Mouse (Mus musculus) frontal cortex, postnatal 25 days (tissue): Measurements from ENCODE around the gene Slc2a6.
A peak's percentile ranks its signal among the peaks of the same experiment; 100 is the strongest.

ENCODE experiments used
- DNase-seq, 2 experiments: peaks; one replicate each; pipeline ENCODE4 v3.0.0; 2022; ENCODE audit warnings: low spot score in 2 of 2

The Slc2a6 gene

GRCm38 (mm10) chr2:27027618-27028436 lies at the start of gene Slc2a6:
TSS of gene Slc2a6 (minus strand) at chr2:27027998.
- DNase-seq = peak; percentile 67 to 84

DNA sequence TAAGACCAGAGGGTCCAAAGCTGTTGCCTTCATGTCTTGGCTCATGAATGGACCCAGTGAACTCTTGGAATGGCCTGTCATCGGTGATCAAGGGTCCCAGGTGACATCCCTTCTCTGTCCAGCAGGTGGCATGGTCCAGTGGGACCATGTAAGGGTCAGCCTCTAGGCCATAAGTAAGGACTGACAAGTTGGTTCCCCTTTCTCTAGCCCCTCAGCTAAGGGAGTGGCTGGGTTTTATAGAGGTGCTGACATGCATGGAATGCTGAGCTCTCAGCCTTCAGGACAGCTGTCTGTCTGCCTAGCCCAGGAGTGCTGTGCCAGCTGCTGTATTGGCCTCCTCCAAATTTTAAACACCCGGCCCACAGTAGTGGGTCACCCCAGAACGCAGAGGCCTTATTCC lies 47.7 kb upstream of the Slc2a6 start:
- DNase-seq = no peak

GRCm38 (mm10) chr2:27074804-27075203 lies 47.0 kb upstream of the Slc2a6 start:
- no peak for DNase-seq

GRCm38 (mm10) chr2:27073407-27073806 lies 45.6 kb upstream of the Slc2a6 start:
- no peak for DNase-seq

- DNase-seq = no peak
Measured at GRCm38 (mm10) chr2:27071978-27072377, 44.2 kb upstream of the Slc2a6 start, which contains the start of gene Mymk. TSS of gene Mymk (minus strand) at chr2:27072179.

DNA sequence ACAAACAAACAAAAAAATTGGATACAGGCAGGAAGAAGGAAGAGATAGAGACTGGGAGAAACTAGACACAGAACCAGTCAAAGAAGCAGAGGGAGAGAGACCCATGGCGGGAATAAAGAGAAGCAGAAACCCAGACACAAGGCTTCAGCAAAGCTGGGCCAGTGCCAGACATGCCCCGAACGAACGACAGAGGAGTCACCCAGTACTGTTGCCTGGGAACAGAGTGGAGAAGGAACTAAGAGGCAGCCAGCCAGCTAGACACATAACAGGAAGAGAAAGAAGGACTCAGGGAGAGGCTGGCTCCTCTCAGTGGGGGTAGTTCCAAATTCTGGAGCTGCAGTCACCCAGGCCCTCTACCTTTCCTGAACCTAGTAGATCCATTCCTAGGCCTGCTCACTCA lies 43.3 kb upstream of the Slc2a6 start:
- DNase-seq = peak; percentile 68 to 69

GRCm38 (mm10) chr2:27070247-27070813 lies 42.5 kb upstream of the Slc2a6 start:
- DNase-seq = no peak

GRCm38 (mm10) chr2:27069646-27070045 lies 41.8 kb upstream of the Slc2a6 start:
- DNase-seq = no peak

GRCm38 (mm10) chr2:27067996-27068395 lies 40.2 kb upstream of the Slc2a6 start:
- DNase-seq = no peak

DNA sequence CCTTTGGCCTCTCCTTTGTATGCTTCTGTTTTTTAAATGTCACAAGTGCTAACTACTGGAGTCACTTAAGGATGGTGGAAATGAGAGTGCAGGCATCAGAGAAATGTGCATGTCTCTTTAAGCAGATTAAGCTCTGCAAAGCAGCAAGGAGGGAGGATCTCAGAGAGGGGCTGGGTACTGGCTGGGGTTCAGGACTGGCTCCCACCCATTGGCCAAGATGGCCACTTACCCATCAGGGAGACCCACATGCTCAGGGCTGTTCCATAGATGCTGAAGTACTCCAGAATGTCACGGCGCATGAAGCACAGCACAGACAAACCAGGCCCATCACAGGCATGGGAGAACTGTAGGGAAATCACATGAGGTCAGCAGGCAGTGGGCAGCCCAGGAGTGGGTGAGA lies 39.3 kb upstream of the Slc2a6 start:
- no peak for DNase-seq

DNA sequence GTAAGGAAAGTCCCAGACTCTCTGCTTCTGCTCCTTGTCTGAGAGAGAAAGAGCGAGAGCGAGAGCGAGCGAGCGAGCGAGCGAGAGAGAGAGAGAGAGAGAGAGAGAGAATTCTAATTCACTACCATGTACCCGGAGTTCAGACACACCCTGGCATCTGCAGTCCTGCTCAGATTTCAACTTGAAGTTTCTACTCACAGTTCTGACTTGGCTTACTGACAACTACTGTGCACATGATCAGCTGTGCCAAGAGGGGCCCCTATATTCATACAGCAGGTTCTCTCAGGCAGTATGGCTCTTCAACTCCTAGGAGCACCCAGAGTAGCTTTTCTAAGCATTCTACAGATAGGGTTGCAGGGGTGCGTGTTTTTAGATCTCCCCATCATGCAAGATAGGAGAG lies 31.4 kb upstream of the Slc2a6 start:
- DNase-seq = no peak

GRCm38 (mm10) chr2:27058751-27059150 lies 31.0 kb upstream of the Slc2a6 start:
- DNase-seq = no peak

GRCm38 (mm10) chr2:27058251-27058650 lies 30.5 kb upstream of the Slc2a6 start:
- no peak for DNase-seq

- DNase-seq = no peak
Measured at GRCm38 (mm10) chr2:27049408-27049807, 21.6 kb upstream of the Slc2a6 start.

- no peak for DNase-seq
Measured at GRCm38 (mm10) chr2:27045979-27046770, 18.4 kb upstream of the Slc2a6 start.

DNA sequence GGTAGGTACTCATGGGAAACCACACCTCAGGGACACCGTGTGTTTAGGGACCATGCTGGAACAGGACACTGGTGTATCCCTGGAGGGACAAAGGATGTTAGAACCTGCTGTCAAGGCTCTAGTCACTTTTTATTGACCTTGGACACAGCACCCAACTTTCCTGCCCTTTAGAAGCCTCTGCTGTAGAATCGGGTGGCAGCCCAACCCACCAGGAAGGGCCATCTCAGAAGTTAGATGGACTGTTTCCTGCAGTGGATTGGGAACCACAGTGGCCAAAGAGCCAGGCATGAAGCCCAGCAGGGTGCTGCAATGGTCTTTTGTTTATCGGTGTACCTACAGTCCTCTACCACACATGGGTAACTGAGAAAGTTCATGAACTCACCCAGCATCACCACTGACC lies 16.8 kb upstream of the Slc2a6 start:
- DNase-seq = no peak

GRCm38 (mm10) chr2:27044166-27044565 lies 16.4 kb upstream of the Slc2a6 start:
- DNase-seq = no peak

DNA sequence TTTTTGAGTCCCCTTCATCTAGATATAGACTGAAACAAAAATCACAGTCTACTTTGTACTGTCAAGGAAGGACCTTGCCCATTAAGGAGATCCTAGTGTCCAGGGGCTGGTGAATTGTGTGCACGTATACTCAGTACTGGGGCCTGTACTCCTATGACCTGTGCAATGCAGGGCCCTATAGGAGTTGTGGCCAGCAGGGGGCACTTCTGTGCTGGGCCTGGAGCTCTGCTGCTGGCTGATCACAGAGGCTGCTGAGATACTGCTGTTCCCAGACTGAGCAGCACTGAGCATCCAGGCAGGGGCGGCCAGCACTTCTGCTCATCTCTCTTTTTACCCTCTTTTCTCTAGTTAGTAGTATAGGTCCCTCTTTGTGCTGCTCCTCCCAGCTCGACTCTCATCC lies 15.7 kb upstream of the Slc2a6 start:
- DNase-seq = peak; percentile 79 to 87

DNA sequence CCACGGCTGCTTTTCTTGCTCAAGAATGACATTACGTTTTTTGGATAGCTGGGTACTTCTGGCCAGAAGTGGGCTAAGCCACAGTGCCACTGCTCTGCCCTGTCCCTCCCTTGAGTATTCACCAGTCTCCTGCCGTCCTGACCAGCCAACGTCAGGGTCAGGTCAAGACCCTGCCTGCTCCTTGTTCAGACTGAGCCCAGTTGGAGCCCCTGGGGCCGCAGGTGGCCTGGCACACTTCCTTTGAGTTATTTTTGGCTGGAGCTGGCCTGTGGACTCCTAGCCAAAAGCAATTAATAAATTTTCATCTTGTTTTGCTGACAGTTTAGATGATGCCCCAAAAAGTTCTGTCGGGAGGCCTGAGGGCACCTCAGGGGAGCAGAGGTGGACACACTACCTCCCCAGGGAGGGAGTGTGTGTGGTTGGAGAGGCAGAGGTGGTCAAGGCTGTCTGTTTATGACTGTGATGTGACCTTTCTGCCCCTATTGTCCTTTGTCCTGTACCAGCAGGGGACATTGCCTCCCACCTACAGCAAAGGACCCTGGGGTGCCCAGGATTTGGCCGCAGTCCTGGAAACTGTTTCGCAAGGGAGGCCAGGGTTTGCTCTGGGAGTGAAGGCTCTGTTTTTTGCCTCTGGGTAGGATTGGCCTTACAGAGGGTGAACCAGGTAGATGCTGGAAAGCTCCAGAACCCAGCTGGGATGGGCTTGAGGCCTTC lies 14.5 kb upstream of the Slc2a6 start:
- DNase-seq = no peak

GRCm38 (mm10) chr2:27039286-27039685 lies 11.5 kb upstream of the Slc2a6 start:
- no peak for DNase-seq

DNA sequence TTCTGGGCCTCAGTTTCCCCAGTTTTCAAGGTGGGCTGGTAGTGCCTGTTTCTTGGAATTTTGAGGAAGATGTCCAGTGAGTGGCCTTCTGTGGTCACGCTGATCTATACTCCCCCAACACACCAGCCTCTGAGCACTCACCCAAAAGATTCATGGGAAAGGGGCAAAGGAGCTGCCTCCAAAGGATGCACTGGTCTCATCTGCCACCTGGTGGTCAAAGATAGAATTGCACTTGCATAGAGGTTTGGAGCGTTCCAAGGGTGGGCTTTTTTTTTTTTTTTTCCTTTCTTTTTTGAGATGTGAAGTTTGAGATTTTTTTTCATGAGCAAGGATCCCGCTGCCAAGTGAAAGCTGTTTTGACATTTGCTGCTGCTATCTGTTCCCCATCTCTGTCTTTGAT lies 10.8 kb upstream of the Slc2a6 start:
- peak in 1 of 2 experiments; percentile 66 for DNase-seq

DNA sequence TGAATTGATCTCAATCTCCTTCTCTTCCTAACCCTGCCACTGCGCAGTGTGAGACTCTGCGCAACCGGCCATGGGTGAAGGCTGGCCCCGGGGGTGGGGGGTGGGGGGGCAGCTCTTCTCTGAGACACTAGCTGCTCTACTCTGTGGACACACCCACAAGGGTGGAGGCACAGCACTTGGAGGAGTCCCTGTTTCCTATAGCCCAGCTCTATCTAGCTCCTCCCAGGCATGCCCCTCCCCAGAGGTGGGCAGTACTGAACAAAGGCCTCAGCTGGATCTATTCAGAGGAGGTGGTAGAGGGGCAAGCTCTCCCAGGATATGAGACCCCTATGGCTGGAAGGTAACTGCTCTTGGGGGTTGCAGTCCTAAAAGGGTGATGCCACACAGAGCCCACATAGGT lies 9.2 kb upstream of the Slc2a6 start:
- no peak for DNase-seq
